In genomic region chr2:132240457-132240856, GRCm38 (mm10) we compare ENCODE assay signal across 8 mouse cellular contexts. TPM values are rescaled to one million over a fixed set of nuclear protein-coding genes. Genes with fewer than 3 reads are reported as not detected.
DNase-seq lines count a peak whose midpoint lies in the region; ATAC-seq lines count a peak whose summit lies in the region.
"Not testable (repeated sequence)": the region's sequence is repeated elsewhere in the genome, so short reads cannot be mapped to it uniquely, and the experiment has no call there.

No protein-coding gene starts in this region.

- peaks cover 11% of the 10 kb centered on the region for H3K36me3 ChIP-seq in forebrain, embryonic 14.5 days (ENCODE audit: control insufficient read depth, insufficient read depth, low read length)
- H3K36me3 ChIP-seq in neural tube, embryonic 15.5 days, result not testable (repeated sequence)

- H3K27me3 ChIP-seq in forebrain, embryonic 14.5 days (replicated peaks; ENCODE audit: control insufficient read depth, insufficient read depth, low read length); neural tube, embryonic 15.5 days (replicated peaks): not testable (repeated sequence)

- H3K4me3 ChIP-seq in forebrain, embryonic 14.5 days (ENCODE audit: low read depth, low read length); neural tube, embryonic 15.5 days (replicated peaks): not testable (repeated sequence)

- H3K9ac ChIP-seq in forebrain, embryonic 14.5 days (ENCODE audit: low read length); neural tube, embryonic 15.5 days (replicated peaks): not testable (repeated sequence)

- peak; percentile 72 for ATAC-seq in forebrain, embryonic 14.5 days
- peak; percentile 69; the same call in 1 of the 2 replicates for ATAC-seq in neural tube, embryonic 15.5 days (ENCODE audit: low FRiP score)

- 18% methylated on average over 6 of the region's 10 CpGs for WGBS in forebrain, embryonic 14.5 days
- WGBS in neural tube, embryonic 15.5 days, result 32% methylated on average over 8 of the region's 10 CpGs

- not testable (repeated sequence) for H3K4me1 ChIP-seq in forebrain, embryonic 14.5 days (ENCODE audit: control insufficient read depth, insufficient read depth, low read length); neural tube, embryonic 15.5 days

- not testable (repeated sequence) for H3K27ac ChIP-seq in forebrain, embryonic 14.5 days (ENCODE audit: low read depth, low read length); neural tube, embryonic 15.5 days (replicated peaks)

- peak; percentile 42 for DNase-seq in Muller cell, postnatal 12 days (ENCODE audit: inconsistent ontology term)
- peak; percentile 62 to 74 for DNase-seq in cerebellum, adult 18-20 months
- peak; percentile 72 for DNase-seq in forebrain, embryonic 14.5 days (ENCODE audit: low spot score)
- DNase-seq in heart, postnatal 4 days, result peak; percentile 70
- peak; percentile 56 to 75 for DNase-seq in layer of hippocampus, postnatal 10 days (ENCODE audit: low spot score in 2 of 2)
- peak; percentile 34 to 46 for DNase-seq in lung, adult 18-20 months
- peak; percentile 38 for DNase-seq in thymus, postnatal 25 days

- not testable (repeated sequence) for H3K9me3 ChIP-seq in forebrain, embryonic 14.5 days (replicated peaks; ENCODE audit: control insufficient read depth, low read length); neural tube, embryonic 15.5 days (replicated peaks)

- not testable (repeated sequence) for H3K4me2 ChIP-seq in forebrain, embryonic 14.5 days (ENCODE audit: low read length); neural tube, embryonic 15.5 days

RNA-seq across cellular contexts. Expression of gene Tmem230, which starts 7.2 kb away (rescaled TPM):
- polyA plus RNA-seq in forebrain, embryonic 14.5 days (2014; fragmentation: Nextera tagmentation; extraction: Ambion mirVana), result 51.3 and 53.6 TPM in 2 replicates
- total RNA-seq in heart, postnatal 4 days (2021), result 10 to 100 TPM; 22.6 to 24.4 TPM
- total RNA-seq in layer of hippocampus, postnatal 10 days (2021), result 10 to 100 TPM; 24.1 to 26.0 TPM
- polyA plus RNA-seq in neural tube, embryonic 15.5 days (2015; fragmentation: Nextera tagmentation; extraction: Ambion mirVana), result 40.8 and 42.8 TPM in 2 replicates

RNA-seq across cellular contexts. Expression of gene Pcna, which starts 12.7 kb away (rescaled TPM):
- polyA plus RNA-seq in forebrain, embryonic 14.5 days (2014; fragmentation: Nextera tagmentation; extraction: Ambion mirVana), result 217 and 258 TPM in 2 replicates
- 100 to 1,000 TPM; 182 to 184 TPM for total RNA-seq in heart, postnatal 4 days (2021)
- total RNA-seq in layer of hippocampus, postnatal 10 days (2021), result 10 to 100 TPM; 55.0 to 59.2 TPM
- polyA plus RNA-seq in neural tube, embryonic 15.5 days (2015; fragmentation: Nextera tagmentation; extraction: Ambion mirVana), result 98.3 and 150 TPM in 2 replicates

RNA-seq across cellular contexts. Expression of gene Cds2, which starts 22.5 kb away (rescaled TPM):
- 23.2 and 29.3 TPM in 2 replicates for polyA plus RNA-seq in forebrain, embryonic 14.5 days (2014; fragmentation: Nextera tagmentation; extraction: Ambion mirVana)
- 10 to 100 TPM; 63.9 to 73.8 TPM for total RNA-seq in heart, postnatal 4 days (2021)
- 100 to 1,000 TPM; 165 to 168 TPM for total RNA-seq in layer of hippocampus, postnatal 10 days (2021)
- 49.4 and 57.8 TPM in 2 replicates for polyA plus RNA-seq in neural tube, embryonic 15.5 days (2015; fragmentation: Nextera tagmentation; extraction: Ambion mirVana)
